Mouse (Mus musculus) cortical plate, adult 2 months (tissue): ENCODE measurements around the gene Cachd1. TPM values are rescaled to one million over a fixed set of nuclear protein-coding genes. Genes with fewer than 3 reads are reported as not detected.
A peak's percentile ranks its signal among the peaks of the same experiment; 100 is the strongest.

ENCODE experiments used
- H3K27ac ChIP-seq: fragments of 200-500 bp; 2 replicates; pipeline ENCODE4 v1.5.1; 2012; ENCODE audit warnings: low read length, control low read depth, inconsistent platforms; ENCODE audit not compliant: insufficient read depth
- H3K4me1 ChIP-seq: fragments of 200-500 bp; 2 replicates; pipeline ENCODE4 v1.6.1; 2011; ENCODE audit warnings: low read length; ENCODE audit not compliant: control insufficient read depth, insufficient read depth
- H3K4me3 ChIP-seq: fragments of 200-500 bp; 2 replicates; pipeline ENCODE4 v1.5.1; 2011; ENCODE audit warnings: mild to moderate bottlenecking, low read length, control low read depth; ENCODE audit not compliant: insufficient read depth
- CTCF ChIP-seq: fragments of 200-500 bp; IDR thresholded peaks from 2 replicates; pipeline ENCODE4 v1.5.1; 2011; ENCODE audit warnings: mild to moderate bottlenecking, control low read depth, low read length; ENCODE audit not compliant: insufficient read depth; ENCODE audit errors: extremely low read depth
- POLR2A ChIP-seq: fragments of 200-500 bp; IDR thresholded peaks from 2 replicates; pipeline ENCODE4 v1.6.1; 2011; ENCODE audit warnings: mild to moderate bottlenecking, low read length, control low read depth; ENCODE audit not compliant: insufficient read depth; ENCODE audit errors: extremely low read depth
- polyA plus RNA-seq: library from polyadenylated mRNA; depleted of rRNA; stranded (reverse); fragments of >200 nt; gene quantifications from 2 replicates; pipeline ENCODE4 v1.2.3, GENCODE M21; 2012

Gene Cachd1
- polyA plus RNA-seq, 1 experiment = 16.1 TPM

DNA sequence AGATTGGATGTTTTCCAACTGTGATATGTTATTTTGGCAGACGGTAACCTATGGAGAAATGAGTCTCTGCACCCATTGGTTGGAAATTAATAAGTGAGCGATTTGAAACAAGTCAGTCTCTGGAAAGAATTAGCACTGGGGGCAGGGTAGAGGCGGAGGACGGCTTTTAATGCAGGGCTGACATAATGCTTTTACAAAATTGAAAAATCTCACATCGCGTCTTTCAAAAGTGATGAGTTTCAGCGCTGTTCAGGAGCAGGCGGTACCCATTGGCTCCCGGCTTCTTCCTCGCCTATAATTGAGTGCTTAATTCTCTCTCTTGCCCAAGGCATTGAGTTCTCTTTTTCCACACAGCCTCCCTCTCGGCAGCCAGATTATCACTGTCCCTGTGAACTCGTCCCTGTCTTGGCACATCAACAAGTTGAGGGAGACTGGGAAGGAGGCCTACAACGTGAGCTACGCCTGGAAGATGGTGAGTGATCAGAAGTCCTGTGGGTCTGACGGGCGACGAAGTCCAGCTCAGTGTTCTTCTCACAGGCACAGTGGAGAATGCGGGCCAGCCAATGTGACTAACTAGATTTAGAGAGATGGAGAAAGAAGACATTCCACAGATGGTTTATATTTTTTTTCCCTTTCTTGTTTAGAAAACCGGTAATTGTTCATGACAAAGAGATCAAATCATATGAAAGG lies 191.4 kb downstream of the Cachd1 start:
- no peaks in the 10 kb centered on the region for H3K4me1 ChIP-seq
- no peak overlapping the region for H3K4me3 ChIP-seq
- no peak overlapping the region for H3K27ac ChIP-seq
- TF ChIP-seq POLR2A (no peak), CTCF (no peak)

DNA sequence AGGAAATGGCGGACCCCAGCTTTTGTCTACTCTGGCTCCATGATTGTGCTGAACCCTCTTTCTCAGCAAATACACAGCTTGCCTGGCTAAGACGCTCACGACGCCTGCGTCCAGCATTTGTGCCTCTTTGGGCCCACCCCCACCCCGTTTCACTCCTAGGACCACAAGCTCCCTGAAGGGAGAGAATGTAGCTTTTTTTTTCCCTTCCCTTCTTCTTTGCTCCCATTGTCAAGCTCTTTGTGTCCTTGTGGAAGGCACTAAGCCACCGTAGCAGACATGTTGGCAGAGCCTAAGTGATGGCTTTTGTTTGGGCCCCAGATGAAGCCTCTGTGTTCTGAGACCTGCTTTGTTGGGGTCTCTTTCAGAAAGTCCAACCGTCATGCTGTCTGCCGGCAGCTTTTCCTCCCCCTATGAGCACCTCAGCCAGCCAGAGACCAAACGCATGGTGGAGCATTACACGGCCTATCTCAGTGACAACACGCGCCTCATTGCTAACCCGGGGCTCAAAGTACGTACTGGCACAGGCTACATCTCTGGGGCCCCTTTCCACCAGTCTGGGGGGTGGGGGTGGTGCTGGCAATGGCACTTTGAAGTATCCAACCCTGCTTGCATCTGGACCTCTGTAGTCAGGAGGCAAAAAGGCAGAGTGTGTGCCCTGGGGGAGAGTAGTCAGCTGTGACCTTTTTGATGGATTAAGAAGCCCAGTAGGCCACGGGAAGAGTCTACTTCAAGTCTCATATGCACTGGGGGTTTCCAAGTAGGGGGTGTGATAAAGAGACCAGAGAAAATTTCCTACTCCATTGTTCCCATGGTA lies 197.4 kb downstream of the Cachd1 start:
- Histone ChIP-seq H3K4me3 (no peak overlapping the region), H3K4me1 (no peaks in the 10 kb centered on the region), H3K27ac (no peak overlapping the region)
- TF ChIP-seq POLR2A (no peak), CTCF (no peak)

DNA sequence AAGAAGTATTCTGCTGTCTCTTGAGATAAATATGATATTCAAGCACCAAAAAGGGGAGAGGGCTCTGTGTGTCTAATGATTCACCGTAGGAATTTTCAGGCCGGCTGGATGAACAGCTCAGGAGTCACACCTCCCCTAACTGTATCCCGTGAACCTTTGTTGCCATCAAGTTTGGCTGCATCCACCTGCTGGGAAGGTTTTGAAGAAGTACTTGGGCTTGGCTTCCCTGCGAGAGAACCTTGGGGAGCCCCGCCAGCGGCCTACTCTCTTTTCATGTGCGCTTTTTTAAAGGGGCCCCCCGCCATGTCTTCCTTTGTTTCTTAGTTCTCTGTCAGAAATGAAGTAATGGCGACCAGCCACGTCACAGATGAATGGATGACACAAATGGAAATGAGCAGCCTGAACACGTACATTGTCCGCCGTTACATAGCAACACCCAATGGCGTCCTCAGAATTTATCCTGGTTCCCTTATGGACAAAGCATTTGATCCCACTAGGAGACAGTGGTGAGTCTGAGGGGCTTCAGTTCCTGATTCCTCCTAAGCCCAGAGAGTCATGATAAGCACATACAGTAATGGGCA lies 198.1 kb downstream of the Cachd1 start:
- Histone ChIP-seq H3K27ac (no peak overlapping the region), H3K4me1 (no peaks in the 10 kb centered on the region), H3K4me3 (no peak overlapping the region)
- TF ChIP-seq CTCF (no peak), POLR2A (no peak)

DNA sequence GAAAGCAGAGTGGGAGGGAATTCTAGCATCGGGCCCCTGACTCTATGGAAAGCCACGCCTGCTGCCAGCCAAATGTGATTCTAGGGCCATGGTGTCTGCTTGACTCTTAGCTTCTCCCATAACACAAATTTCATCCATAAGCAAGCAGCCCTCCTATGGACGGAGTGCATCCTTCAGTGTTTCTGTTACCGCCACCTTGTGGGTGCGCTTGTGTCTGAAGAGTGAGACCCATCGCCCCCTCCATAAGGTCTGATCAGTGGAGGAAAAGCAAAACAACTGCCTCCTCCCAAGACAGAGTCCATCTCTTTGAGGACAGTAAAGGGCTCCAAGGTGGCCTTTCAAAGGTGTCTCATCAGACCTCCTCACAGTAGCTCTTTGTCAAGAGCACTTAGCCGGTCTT lies 201.0 kb downstream of the Cachd1 start:
- no peak overlapping the region for H3K27ac ChIP-seq
- no peak overlapping the region for H3K4me3 ChIP-seq
- H3K4me1 ChIP-seq = no peaks in the 10 kb centered on the region
- no peak for TF ChIP-seq CTCF
- TF ChIP-seq POLR2A = no peak

DNA sequence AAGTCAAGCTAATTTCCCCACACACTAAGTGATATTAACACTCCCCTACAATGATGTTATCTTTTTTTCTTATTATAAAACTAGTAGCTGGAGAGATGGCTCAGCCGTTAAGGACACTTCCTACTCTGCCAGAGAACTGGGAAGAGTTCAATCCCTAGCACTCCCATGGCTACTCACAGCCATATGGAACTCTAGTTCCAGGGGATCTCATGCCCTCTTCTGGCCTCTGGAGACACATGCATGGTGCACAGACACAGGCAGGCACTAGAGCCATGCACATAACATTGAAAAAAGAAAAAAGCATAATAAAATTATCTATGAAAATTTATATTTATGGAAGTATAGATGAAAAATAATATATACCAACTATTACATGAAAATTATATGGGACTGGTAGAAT lies 210.7 kb downstream of the Cachd1 start:
- Histone ChIP-seq H3K4me3 (no peak overlapping the region), H3K27ac (no peak overlapping the region), H3K4me1 (no peaks in the 10 kb centered on the region)
- TF ChIP-seq CTCF = 0 out of 2 replicates have a peak, but pooled peaks have one; percentile 12
- no peak for TF ChIP-seq POLR2A

DNA sequence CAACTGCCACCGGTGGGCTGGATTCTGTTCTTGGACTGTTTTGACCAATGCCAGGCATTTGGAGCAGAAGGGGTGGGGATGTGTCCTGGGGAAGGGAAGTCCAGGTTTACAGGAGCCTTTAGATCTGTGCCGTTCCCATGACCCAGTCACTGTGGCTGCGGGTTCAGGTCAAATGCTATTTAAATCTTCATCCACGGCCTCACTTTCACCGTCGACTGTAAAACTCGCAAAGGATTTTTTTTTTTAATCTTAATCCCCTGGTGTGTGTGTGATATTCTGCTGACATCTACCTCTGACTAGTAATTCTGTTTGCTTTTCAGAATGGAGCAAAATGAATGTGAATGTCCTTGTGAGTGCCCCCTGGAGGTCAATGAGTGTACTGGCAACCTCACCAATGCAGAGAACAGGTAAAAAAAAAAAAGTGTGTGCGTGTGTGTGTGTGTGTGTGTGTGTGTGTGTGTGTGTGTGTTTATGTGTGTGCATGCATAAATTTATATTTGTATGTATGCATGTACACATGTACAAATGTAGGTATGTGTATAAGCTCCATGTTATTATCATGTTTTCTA lies 211.8 kb downstream of the Cachd1 start:
- no peak for TF ChIP-seq POLR2A
- peak; percentile 56; the same call in 1 of the 2 replicates for TF ChIP-seq CTCF
- no peak overlapping the region for H3K27ac ChIP-seq
- no peak overlapping the region for H3K4me3 ChIP-seq

DNA sequence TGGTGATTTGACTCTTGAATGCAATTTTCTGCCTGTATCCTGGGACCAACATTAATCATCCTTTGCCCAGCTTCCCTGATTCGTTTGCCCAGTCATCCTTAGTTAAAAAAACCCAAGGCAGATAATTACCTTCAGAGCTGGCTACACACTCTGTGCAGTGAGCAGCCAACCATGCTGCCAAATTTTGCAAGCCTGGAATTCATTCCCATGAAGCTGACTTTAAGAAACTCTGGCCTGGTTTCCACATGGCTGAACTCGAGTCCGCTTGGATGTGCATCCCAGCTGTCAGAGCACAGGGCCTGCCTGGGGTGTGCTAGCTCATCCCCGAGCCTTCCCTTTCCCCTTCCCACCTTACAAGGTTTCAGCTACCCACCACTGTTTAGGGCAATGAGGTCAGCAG lies 214.5 kb downstream of the Cachd1 start:
- Histone ChIP-seq H3K27ac (no peak overlapping the region), H3K4me1 (no peaks in the 10 kb centered on the region), H3K4me3 (no peak overlapping the region)
- TF ChIP-seq CTCF (no peak), POLR2A (no peak)

More for the DNA sequence above, 211.8 kb downstream of the Cachd1 start:
- no peaks in the 10 kb centered on the region for H3K4me1 ChIP-seq

DNA sequence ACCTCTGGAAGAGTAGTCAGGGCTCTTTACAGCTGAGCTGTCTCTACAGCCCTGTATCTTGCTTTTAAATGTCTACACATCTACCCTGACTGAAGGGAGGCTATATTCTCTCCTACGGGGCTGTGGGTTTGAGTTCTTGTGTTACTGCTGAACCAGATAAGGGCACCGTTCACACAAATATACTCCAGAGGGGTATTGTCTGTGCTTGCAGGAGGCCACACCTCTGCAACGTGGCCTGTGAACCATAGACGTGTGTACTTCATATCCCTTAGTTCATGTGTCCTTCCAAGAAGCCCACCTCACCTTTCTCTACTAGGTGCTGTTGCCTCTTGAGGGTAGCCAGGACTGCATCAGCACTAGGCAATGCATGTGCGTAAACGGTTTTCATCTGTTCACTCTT lies 215.6 kb downstream of the Cachd1 start:
- TF ChIP-seq POLR2A = no peak
- no peak for TF ChIP-seq CTCF
- Histone ChIP-seq H3K27ac (no peak overlapping the region), H3K4me3 (no peak overlapping the region), H3K4me1 (no peaks in the 10 kb centered on the region)

DNA sequence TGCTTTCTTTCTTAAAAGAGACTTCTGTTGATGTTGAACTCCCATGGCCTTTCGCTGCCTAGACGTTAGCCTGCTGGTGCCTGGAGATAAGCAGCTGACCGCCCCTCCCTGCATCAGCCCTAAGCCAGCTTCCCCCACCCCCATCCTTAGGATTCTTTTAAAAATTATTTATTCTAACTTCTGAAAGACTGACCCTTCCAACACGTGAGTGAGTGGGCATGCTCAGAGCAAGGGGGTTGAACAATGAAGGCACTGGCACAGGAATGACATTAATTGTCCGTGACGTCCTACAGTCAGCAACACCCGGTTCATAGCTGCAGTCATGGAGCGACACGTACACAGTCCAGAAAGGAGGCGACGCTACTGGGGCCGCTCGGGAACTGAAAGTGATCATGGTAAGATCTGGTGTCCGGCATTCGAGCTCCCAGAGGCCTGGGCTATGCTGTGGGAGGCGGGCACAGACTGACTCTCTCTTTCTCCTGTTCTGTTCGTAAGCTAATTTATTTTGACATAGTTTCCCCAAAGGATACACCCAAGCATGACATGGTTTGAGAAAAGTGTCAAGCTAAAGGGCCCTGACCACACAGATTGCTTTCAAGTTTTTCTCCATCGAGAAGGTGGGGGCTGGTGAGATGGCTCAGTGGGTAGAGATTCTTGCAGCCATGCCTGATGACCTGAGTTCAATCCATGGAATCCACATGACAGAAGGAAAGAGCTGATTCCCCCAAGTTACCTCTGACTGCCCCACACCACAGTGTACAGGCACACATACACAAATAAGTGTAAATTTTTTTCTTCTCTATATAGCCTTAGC lies 218.2 kb downstream of the Cachd1 start:
- Histone ChIP-seq H3K4me3 (no peak overlapping the region), H3K27ac (no peak overlapping the region), H3K4me1 (no peaks in the 10 kb centered on the region)
- no peak for TF ChIP-seq POLR2A
- TF ChIP-seq CTCF = no peak
